Mouse (Mus musculus) retina, embryonic 14.5 days (tissue): ENCODE measurements around the gene Arntl2.
"Not testable (repeated sequence)": the region's sequence is repeated elsewhere in the genome, so short reads cannot be mapped to it uniquely, and the experiment has no call there.

Experiments used
- DNase-seq: peaks from one replicate; pipeline ENCODE4 v3.0.0-alpha.2; 2015; ENCODE audit warnings: low spot score

Arntl2 gene

DNA sequence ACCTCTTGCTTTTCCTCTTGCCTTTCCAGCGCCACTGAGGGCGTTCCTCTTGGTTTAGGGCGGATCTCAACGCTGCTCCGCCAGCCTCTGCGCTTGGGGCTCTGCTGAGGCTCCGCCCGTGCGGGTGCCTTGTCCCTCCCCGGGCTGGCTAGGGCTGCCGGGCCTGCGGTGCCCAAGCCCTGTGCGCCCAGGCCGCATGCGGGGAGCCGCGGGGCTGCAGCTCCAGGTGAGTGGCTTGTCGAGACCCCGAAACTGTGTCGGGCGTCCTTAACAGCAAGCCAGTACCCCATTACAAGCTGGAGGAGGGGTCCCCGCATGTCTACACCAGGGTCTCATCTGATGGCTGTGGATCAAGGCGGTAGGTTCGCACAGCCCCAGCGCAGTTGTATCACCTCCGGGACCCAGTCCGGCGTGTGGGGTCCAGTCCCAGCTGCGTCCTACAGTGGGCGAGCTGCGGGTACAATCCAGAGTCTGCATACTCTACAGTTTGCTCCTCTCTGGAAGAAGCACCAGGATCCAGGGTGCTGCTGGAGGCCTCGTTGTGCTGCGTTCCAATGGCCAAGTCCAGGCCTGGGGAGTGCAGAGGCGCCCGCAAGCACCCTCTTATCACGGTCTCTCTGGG lies at the start of gene Arntl2:
Arntl2 (plus strand) TSS at position 132 of the 622 bp plus-strand sequence.
- peak; percentile 61 for DNase-seq

DNA sequence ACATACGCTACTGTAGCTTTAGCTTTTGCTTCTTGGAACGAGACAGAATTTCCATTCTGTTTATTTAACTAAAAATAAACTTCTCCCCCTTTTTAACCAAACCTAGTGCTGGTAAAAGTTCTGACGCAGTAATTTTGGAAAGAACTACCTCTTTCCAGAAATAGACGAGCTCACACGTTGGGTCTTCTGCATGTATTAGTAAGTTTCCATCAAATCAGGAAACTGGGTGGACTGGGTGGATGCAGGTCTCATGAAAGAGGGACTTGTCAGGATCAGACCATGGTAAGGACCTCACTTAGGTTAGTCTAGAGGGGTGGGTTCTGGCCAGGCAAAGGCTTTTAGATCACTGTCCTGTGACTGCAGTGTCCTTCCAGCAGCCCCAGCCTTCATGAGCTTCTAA lies 49.3 kb upstream of the Arntl2 start:
- no peak for DNase-seq

- DNase-seq: no peak
Observed at GRCm38 (mm10) chr6:146747057-146747456, 48.8 kb upstream of the Arntl2 start.

- DNase-seq: no peak
Observed at GRCm38 (mm10) chr6:146748271-146748670, 47.6 kb upstream of the Arntl2 start.

DNA sequence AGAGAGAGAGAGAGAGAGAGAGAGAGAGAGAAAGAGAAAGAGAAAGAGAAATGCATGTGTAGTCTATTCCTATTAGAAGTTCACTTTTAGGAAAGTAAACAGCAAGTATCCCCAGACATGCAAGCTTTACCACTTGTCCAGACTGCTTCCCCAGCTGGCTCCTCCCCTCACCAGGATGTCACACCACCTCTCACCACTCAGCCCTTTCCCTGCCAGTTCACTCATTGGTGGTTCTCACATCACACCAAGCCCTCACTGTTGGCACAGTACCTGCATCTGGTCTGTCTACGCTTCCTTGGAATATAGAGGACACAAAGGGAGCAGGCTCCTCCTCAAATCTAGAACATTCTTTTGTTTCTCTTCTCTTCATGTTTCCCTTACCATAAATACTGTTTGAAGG lies 44.2 kb upstream of the Arntl2 start:
- DNase-seq: no peak

GRCm38 (mm10) chr6:146752178-146752577 lies 43.7 kb upstream of the Arntl2 start:
- no peak for DNase-seq

GRCm38 (mm10) chr6:146752612-146753011 lies 43.2 kb upstream of the Arntl2 start:
- no peak for DNase-seq

- no peak for DNase-seq
Observed at GRCm38 (mm10) chr6:146753560-146754160, 42.2 kb upstream of the Arntl2 start.

GRCm38 (mm10) chr6:146755136-146755535 lies 40.7 kb upstream of the Arntl2 start:
- no peak for DNase-seq

DNA sequence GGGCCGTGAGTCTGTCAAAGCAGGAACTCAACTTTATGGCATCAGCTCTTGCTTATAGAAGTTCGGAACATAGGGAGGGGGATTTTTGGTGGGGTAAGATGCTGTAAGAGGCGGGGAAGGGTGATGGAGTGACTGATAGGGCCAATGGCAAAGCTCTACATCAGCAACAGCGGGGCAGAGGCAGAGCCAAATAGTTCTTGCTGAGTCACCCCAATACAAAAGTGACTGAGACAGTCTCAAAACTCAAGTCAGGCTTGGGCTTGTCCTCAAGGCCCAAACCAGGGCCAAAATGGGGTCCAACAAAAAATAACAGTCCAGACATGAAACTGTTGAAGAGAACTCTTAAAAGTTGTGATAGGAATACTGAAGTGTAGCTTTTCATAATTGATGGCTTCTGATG lies 40.2 kb upstream of the Arntl2 start:
- no peak for DNase-seq

DNA sequence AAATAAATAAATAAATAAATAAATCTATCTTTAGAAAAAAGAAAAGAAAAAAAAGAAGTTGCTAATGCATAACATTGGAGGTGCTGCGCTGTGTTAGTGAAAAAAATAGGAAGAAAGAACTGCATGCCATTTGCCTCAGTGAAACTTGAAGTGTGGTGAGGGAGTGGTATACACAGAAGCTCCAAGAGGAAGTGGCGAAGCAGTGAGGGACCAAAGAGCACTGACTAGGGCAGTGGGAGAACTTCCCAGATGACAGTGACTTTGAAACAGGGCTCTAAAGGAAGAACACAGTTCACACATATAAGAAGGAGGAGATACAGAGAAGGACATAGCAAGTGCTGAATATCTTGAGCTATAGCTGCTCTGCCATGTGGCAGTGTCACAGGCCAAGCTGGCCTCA lies 36.8 kb upstream of the Arntl2 start:
- DNase-seq: no peak

DNA sequence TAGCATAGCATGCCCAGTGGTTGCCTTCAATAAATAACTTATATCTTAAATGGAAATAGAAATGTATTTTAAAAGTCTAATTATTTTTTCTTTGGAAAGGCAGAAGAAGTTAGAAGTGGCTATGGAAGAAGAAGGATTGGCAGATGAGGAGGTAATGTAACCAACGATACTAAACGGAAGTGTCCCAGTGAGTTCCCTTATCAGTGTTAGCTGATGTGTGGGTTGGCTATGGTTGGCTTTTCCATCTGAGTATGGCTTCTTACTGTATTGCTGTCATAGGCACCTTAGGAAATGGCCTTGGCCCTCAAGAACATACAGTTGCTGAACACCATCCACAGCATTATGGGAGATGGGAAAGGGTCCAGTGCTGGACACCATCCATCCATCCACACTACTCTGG lies 35.8 kb upstream of the Arntl2 start:
- DNase-seq: no peak

DNA sequence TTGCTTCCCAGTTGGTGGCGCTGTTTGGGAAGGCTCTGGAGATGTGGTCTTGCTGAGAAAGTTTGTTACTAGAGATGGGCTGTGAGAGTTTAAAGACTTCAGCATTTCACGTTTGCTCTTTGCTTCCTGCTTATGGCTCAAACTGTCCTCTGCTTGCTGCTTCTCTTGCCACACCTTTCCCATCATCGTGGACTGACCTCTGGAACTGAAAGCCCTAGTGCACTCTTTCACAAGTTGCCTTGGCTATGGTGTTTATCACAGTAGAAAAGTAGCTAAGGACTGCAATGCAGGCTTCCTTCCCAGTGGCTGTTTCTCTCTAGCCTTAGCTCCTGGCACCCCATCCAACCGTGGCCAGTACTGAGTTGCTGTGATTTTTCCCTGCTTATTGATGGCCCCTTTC lies 35.1 kb upstream of the Arntl2 start:
- no peak for DNase-seq

DNA sequence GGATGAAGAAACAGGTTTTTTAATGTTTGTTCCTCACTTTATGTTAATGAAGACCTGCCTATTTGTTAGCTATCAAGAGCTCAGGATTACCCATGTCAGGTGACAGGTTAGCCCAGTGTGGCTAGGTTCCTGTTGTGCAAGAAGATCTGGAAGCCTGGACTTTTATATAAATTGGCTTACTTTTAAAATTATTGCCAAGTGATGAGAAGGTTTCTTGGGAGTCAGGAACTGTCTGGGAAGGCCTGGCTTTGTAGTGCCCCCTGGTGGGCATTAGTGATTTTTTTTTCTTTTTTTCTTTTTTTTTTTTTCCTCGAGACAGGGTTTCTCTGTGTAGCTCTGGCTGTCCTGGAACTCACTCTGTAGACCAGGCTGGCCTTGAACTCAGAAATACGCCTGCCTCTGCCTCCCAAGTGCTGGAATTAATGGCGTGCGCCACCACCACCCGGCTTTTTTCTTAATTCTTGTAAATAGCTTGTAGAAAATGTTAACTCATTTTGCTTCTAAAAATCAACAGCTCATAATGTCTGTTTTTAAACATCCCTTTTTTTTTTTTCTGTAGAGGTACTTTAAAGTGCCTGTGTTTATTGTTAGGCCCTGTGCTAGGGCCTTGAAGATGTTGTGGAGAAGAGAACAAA lies 33.5 kb upstream of the Arntl2 start:
- DNase-seq: peak; percentile 72

DNA sequence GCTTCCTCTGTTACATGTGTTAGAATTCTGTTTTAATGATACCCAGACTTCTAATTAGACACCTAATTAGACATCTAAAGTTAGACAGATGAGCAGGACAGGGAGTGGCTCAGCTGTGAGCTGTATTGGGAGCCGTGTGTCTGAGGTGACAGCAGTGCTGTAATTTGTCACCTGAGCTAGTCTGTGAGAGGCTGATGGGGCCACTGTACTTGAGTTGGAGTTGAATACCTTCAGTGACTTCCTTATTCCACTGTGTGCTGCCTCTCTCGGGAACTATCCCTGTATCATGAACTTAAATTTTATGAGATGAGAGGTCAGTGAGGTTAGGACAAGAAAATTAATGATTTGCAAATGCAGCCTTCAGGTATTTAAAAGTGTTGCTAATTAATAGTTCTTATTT lies 31.3 kb upstream of the Arntl2 start:
- no peak for DNase-seq

- DNase-seq: no peak
Observed at GRCm38 (mm10) chr6:146765270-146765669, 30.6 kb upstream of the Arntl2 start.

DNA sequence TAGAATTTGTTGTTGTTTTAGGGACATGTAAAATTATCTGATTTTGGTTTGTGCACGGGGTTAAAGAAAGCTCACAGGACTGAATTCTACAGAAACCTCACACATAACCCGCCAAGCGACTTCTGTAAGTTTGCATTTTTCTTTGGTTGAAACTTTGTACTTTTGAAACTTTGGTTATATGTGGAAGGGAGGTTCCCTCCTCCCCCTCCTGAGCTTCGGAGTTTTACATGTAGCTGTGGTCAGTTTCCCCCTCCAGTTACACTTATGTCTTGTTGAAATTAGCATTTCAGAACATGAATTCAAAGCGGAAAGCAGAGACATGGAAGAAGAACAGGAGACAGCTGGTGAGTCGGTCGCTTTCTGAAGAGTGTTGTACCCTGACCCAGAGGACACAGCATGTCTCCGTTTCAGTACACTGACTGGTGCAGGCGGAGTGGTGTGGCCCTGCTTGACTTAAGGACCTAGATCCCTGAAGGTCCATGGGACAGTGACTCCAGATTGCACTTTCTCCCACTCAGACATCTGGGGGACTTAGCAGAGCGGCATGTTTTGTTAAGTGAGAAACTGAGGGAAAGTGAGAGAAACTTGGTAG lies 26.9 kb upstream of the Arntl2 start:
- DNase-seq: no peak

GRCm38 (mm10) chr6:146770005-146770745 lies 25.7 kb upstream of the Arntl2 start:
- no peak for DNase-seq

- DNase-seq: no peak
Observed at GRCm38 (mm10) chr6:146770808-146771207, 25.0 kb upstream of the Arntl2 start.

DNA sequence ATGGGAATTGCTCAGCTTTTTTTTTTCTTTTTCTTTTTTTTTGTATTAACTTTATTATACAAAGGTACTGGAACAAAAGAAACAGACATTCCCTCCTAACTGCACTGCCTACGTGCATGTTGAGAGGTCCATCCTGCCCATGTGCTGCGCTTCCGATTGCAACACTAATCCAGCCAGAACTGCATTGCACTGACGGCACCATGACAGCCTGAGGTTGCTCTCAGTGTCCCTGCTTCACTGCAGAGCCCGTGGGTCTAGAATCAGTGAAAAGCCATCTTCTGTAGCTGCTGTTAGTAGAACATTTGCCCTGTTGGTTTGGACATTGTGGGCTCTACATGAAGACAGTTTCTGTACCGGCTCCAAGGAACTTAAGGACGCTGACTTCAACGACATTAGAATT lies 20.0 kb upstream of the Arntl2 start:
- not testable (repeated sequence) for DNase-seq

GRCm38 (mm10) chr6:146776610-146777389 lies 19.1 kb upstream of the Arntl2 start:
- DNase-seq: peak; percentile 57

DNA sequence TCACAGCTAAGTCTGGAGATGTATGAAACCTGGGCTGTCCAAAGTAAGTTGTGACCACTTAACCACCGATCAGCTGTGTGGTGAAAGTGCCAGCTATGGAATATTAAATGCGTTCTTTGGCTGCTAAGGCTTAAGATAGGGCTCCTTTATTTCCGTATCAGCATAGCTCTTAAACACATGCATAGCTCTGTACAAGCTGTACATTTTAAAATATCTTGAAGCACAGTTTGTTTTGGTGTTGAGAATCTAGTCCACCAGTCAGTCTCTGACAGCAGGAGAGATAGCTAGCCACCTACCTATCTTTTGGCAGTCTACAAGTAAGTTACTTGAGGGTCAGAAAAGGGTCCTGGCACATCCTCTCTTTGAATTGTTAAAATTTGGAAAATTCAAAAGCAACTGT lies 17.8 kb upstream of the Arntl2 start:
- no peak for DNase-seq
